11 mouse cellular contexts compared by ENCODE assay signal in the genomic region with DNA sequence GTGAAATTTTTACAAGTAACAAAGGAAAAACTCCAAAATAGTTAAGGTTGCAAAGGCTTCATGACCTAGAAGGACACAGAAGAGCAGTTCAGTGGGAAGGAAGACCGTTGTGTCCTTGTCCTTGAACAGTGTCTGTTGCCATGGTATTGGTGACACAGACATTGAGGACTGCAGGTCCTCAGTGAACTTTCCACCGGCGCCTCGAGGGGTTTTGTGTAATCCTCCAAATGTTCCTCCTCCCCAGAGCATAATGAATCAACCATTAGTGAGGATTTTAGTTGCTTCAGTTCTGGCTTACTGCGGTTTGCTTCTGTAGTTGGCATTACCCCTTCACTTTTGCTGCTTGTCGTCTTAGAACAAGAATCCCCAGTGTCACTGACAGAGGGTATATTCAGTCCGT.
DNase-seq lines count a peak whose midpoint lies in the region; TF ChIP-seq lines count a peak whose summit lies in the region.
"Had no signal": no experiment of that assay in that cellular context is flagged by ENCODE, and none has a peak within 500 bp of the region (broad histone marks: within the 10 kb centered on the region; RNA-seq: fewer than 3 reads in every experiment).

No protein-coding gene starts in this region.

- peak; percentile 5 for DNase-seq in cerebellum, adult 9-10 months
- DNase-seq in cerebellum, postnatal 14 days: no peak
- no peak for DNase-seq in layer of hippocampus, adult 2 months (ENCODE audit: low spot score in 2 of 2)
- DNase-seq in layer of hippocampus, adult 11-12 months (ENCODE audit: low spot score): no peak
- DNase-seq in adrenal gland, postnatal 10 days: peak; percentile 78
- DNase-seq in mesoderm, embryonic 11.5 days (ENCODE audit: low read depth, low spot score): peak; percentile 65
- DNase-seq in spleen, adult 18-20 months: no peak
- DNase-seq in heart, postnatal 25 days (ENCODE audit: low spot score): no peak
- DNase-seq: heart, adult 11 months; thymus, postnatal 4 days had no signal

- peak overlapping the region; percentile 16; the same call in 1 of the 2 replicates for H3K27ac ChIP-seq in layer of hippocampus, adult 2 months
- H3K27ac ChIP-seq: forebrain, embryonic 13.5 days had no signal

- intact Hi-C loops in heart, postnatal 25 days (cut with DNase I): no loop called here

- H3K4me3 ChIP-seq in layer of hippocampus, adult 2 months: no peak overlapping the region
- H3K4me3 ChIP-seq: forebrain, embryonic 13.5 days had no signal

- no peak for TF ChIP-seq CTCF in layer of hippocampus, adult 2 months (conservative IDR thresholded peaks at IDR 0.05)

Comparison
In these comparisons a context has a peak if more than half of its experiments do, and no peak if none do; other contexts are left out.
1. DNase-seq: peak in cerebellum, adult 9-10 months (single experiment), adrenal gland, postnatal 10 days (single experiment) and mesoderm, embryonic 11.5 days (single experiment); none in cerebellum, postnatal 14 days (0 of 2), layer of hippocampus, adult 2 months (0 of 2), layer of hippocampus, adult 11-12 months (single experiment), spleen, adult 18-20 months (0 of 2) and heart, postnatal 25 days (single experiment).